Mouse (Mus musculus) 3134 (cell line): ENCODE measurements around the gene Ran.
"Not testable (repeated sequence)": the region's sequence is repeated elsewhere in the genome, so short reads cannot be mapped to it uniquely, and the experiment has no call there.

Experiments
- DNase-seq: peaks from one replicate; pipeline ENCODE4 v3.0.0-alpha.2; 2011; ENCODE audit warnings: low spot score; ENCODE audit not compliant: insufficient read length; ENCODE audit errors: extremely low read depth

Gene Ran

GRCm38 (mm10) chr5:129019497-129020299, at the start of gene Ran:
Gene Ran (plus strand): TSS chr5:129020069.
- peak; percentile 95 for DNase-seq

- no peak for DNase-seq
Measured at GRCm38 (mm10) chr5:128970878-128971277, 49.0 kb upstream of the Ran start.

DNA sequence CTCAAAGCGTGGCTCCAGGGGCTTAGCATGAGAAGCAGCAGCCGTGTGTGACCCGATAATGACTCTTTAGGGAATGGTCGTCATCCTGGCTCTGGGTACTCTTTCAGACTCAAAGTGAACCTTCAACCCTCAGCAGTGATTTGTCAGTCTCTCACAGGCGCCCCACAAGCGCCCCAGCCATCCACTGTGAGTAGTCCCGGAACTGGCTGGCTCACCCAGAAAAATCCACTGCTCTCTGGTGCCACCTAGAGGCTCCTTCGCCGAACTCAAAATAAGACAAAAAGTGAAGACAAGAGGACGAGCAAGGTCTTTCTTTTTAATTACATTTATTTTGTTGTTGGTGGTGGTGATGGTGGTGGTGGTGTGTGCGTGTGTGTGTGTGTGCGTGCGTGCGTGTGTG, 48.6 kb upstream of the Ran start:
- DNase-seq = no peak

DNA sequence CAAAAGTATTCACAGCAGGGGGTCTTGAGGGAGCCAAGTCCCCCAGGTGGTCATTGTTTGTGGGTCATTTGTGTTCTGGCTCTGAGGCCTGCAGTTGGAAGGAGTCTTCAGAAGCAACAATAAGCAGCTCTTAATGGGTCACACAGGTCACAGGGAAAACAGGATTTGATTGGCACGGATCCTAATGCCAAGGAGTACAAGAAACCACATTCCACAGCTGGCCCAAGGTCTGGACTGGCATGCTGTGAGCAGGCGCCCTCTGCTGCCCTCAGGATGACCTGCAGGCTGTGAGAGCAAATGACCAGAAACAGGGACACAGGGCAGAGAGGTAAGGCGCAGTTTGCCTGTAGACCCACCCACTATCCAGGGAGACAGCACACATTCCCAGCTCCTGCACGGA, 43.6 kb upstream of the Ran start:
- no peak for DNase-seq

- DNase-seq = not testable (repeated sequence)
Measured at GRCm38 (mm10) chr5:128977466-128977865, 42.4 kb upstream of the Ran start.

DNA sequence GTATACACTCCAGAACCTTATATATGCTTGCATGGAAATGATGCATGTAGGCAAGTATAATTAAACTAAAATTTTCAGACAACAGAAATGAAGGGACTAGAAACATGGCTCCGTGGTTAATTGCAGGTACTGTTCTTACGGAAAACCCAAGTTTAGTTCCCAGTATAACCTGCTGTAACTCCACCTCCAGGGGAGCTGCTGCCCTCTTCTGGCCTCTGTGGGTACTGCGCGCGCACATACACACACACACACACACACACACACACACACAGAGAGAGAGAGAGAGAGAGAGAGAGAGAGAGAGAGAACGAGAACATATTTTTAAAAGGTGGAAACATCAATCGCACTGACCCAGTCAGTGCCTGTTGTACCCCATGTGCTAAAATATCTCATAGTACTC, 40.9 kb upstream of the Ran start:
- no peak for DNase-seq

DNA sequence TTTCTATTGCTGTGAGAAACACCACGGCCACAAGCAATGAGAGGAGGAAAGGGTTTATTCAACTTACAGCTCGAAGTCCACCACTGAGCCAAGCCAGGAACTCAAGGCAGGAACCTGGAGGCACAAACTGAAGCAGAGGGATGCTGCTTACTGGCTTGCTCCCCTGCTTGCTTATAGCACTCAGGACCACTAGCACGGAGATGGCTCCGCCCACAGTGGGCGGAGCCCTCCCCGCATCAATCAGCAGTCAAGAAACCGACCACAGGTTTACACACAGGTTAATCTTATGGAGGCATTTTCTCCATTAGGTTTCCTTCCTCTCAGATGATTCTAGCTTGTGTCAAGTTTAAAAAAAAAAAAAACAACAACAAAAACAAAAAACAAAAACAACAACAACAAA, 39.0 kb upstream of the Ran start:
- no peak for DNase-seq

- no peak for DNase-seq
Measured at GRCm38 (mm10) chr5:128981607-128982006, 38.3 kb upstream of the Ran start.

DNA sequence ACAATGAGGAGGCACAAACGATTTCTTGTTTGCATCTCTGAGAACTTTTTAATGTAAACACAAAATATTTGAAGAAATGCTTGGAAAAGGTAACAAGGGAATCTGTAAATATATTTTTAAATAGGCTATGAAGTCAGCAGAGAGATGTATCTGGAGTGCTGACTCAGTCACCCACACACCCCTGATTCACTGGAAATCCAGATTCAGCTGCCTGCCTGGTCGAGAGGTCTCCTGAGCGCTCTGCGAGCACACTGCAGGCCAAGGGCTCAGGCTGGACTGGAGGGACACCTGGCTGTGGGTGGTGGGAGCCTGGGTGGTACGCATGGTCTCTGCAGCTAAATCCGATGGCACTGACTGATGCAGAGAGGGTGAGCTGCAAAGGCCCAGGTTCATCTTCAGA, 35.3 kb upstream of the Ran start:
- no peak for DNase-seq

DNA sequence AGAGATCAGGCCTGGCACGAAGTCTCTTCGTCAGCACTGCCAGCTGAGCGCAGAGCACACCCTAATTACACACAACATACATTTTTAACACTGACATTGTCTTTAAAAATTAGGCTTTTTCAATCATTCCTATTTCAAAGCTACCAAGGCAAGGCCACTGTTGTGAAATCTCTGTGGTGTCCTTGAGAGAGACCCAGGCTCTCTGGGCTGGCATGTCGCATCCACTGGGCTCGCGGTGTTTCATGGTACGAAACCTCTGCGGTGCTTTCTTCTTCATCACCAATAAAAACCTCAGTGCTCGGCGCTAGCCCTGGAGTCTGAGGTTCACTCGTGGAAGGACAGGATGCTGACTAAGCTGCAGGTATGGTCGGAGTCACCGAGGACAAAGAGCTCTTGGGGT, 33.9 kb upstream of the Ran start:
- DNase-seq = no peak

- no peak for DNase-seq
Measured at GRCm38 (mm10) chr5:128987141-128987954, 32.5 kb upstream of the Ran start.

GRCm38 (mm10) chr5:129000706-129001468, 19.0 kb upstream of the Ran start:
- peak; percentile 74 for DNase-seq

- no peak for DNase-seq
Measured at GRCm38 (mm10) chr5:129002571-129003011, 17.3 kb upstream of the Ran start.

- DNase-seq = no peak
Measured at GRCm38 (mm10) chr5:129005416-129005815, 14.5 kb upstream of the Ran start.

DNA sequence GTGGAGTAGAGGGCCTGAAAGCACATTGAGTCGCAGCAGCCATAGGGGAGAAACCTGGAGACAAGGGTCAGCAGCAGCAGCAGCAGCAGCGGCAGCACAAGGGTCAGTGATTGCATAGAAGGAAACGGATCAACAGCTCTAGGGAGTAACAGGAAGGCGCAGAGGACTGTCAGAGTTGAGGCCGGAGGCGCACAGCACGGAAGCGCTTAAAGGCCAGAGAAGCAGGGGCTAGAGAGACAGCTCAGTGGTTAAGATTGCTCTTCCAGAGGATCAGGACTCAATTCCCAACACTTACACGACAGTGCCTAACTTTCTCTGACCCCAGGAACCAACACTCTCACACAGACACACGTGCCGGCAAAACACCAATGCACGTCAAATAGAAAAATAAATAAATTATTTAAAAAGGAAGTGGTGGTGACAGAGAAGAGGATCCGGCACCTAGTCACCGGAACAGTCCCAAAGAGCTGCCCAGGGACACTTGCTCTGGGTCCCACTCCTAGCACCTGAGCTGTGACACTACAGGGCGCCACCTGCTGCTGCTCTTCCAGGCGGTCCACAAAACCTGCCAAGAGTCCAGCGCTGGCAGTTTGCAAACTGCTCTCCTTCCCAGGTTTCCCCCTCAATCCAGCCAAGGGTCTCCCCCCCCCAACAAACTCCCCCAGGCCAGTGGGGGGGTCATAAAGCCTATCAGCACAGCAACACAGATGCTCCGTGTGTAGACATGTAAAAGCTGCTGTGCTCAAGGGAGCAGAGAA, 13.7 kb upstream of the Ran start:
- no peak for DNase-seq

DNA sequence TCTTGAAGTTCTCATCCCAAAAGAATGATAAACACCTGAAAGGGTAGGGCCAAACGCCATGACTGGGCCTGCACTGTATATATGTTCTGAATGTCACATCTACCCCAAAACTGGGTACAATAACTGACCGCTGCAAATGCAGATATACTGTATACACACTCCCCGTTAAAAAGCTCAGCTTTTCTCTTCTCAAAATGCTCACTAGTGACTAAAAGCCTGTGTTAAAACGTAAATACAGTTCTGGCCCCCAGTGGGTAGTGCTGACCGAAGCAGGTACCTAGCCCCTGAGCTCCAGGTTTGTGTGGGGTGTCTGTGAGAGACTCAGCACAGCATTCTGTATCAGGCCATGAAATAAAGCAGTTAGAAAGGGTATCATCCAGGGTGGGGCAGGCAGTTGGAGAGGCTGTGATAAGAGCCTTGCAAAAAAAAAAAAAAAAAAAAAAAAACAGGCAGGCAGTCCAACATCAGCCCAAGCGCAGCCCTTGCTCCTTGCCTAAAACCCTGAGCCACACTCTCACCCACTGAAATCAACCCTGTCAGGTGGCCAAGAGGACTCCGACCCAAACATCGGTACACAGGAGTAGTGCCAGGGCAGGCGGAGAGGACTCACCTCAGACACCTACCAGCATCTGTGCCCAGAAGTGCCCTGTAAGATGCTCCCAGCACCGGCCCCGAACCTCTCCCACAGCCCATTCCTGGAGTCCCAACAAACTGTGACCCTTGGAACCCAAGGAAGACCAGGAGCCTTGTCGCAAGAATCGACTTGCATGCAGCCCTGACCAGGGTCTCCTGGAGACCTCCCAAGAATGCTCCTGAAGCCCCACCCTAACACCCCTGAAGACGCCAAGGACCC, 12.5 kb upstream of the Ran start:
- DNase-seq = peak; percentile 52

- no peak for DNase-seq
Measured at GRCm38 (mm10) chr5:129008008-129008407, 11.9 kb upstream of the Ran start.

DNA sequence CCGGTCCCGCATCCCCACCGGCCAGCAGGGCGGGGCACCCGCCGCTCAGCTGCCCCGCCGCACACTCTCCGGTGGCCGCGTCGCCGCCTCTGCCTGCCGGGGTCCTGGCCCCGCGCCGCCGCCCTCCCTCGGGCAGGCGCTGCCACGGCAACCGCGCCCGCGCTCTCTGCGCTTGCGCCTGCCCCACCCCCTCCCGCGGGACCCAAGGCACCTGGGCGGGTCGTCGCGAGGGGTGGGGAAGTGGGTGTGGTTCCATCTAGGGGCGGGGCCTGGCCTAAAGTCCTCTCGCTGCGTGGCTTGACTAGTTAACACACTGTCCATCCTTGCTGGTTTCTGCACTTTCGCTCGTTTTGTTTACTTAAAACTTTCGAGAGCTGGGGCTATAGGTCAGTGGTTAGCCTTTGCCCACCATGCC, 11.4 kb upstream of the Ran start, which contains the start of gene Stx2:
TSS of gene Stx2 (minus strand) at position 163 of the 415 bp plus-strand sequence.
- peak; percentile 91 for DNase-seq

- no peak for DNase-seq
Measured at GRCm38 (mm10) chr5:129009577-129009976, 10.3 kb upstream of the Ran start.
